Mouse (Mus musculus) G1E (cell line): ENCODE data around the gene Arid5a.

Source experiments
- CTCF ChIP-seq: IDR thresholded peaks from 2 replicates; pipeline ENCODE4 v1.5.1; 2012; ENCODE audit warnings: low read depth, low read length, inconsistent platforms, mixed read lengths
- GATA1 ChIP-seq: IDR thresholded peaks from 2 replicates; pipeline ENCODE4 v1.6.1; 2012; ENCODE audit warnings: borderline replicate concordance, low read length, inconsistent platforms, mixed read lengths
- POLR2AphosphoS5 ChIP-seq: IDR thresholded peaks from 2 replicates; pipeline ENCODE4 v1.6.1; 2012; ENCODE audit warnings: low read depth, low read length, inconsistent platforms; ENCODE audit not compliant: insufficient replicate concordance
- TAL1 ChIP-seq: conservative IDR thresholded peaks from 2 replicates; pipeline ENCODE4 v1.6.1; 2012; ENCODE audit warnings: low read depth, low read length, inconsistent platforms, mixed read lengths

DNA sequence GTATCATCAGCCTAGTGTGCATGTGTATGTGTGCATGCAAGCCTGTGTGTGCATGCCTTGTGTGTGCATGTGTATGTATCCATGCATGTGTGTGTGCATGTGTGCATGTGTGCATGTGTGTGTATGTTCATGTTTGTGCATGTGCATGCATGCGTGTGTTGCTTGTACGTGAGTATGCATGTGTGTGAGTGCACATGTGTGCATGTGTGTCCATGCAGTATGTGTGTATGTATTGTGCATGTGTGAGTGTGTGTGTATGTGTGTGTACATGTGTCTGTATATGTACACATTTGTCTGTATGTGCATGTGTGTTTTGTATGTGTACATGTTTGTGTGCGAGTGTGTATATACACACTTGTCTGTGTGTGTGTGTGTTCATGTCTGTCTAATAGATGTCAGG lies 39.9 kb upstream of the Arid5a start:
- no peak for TF ChIP-seq TAL1
- TF ChIP-seq CTCF: no peak
- no peak for TF ChIP-seq GATA1
- peak; percentile 87; the same call in 1 of the 2 replicates for TF ChIP-seq POLR2AphosphoS5
